Mouse (Mus musculus): Measurements from ENCODE around the gene Amd1.

Gene Amd1

GRCm38 (mm10) chr10:40301181-40302075 lies 558 bp downstream of the Amd1 start:
- DNase-seq (ENCODE audit: low read depth), result peak; percentile 74

- peak; percentile 59 for DNase-seq (ENCODE audit: low read depth)
These were observed 1.3 kb downstream of the Amd1 start for GRCm38 (mm10) chr10:40300648-40301171.

- DNase-seq (ENCODE audit: low read depth), result no peak
These were observed 9.3 kb downstream of the Amd1 start for GRCm38 (mm10) chr10:40292640-40293039.

DNA sequence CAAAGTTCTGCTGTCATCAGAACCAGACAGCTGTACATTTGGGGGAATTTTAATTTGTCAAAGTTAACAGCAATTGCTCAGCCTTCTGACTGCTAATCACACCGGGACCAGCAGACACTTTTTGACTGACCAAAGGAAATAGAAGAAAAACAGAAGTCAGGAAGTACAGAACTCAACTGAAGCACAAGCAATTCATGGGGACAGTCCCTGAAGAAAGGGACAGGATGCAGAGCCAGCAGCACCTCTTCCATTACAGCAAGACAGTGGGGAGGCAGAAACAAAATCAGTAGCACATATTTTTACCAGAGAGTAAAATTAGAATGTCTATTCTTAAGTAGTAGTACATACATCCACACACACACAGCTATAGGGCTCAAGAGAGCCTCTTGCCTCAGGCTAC lies 15.2 kb downstream of the Amd1 start:
- no peak for DNase-seq (ENCODE audit: low read depth)

- no peak for DNase-seq (ENCODE audit: low read depth)
These were observed 16.4 kb downstream of the Amd1 start for GRCm38 (mm10) chr10:40285571-40285970.

- no peak for DNase-seq (ENCODE audit: low read depth)
These were observed 17.0 kb downstream of the Amd1 start for GRCm38 (mm10) chr10:40284997-40285396.

DNA sequence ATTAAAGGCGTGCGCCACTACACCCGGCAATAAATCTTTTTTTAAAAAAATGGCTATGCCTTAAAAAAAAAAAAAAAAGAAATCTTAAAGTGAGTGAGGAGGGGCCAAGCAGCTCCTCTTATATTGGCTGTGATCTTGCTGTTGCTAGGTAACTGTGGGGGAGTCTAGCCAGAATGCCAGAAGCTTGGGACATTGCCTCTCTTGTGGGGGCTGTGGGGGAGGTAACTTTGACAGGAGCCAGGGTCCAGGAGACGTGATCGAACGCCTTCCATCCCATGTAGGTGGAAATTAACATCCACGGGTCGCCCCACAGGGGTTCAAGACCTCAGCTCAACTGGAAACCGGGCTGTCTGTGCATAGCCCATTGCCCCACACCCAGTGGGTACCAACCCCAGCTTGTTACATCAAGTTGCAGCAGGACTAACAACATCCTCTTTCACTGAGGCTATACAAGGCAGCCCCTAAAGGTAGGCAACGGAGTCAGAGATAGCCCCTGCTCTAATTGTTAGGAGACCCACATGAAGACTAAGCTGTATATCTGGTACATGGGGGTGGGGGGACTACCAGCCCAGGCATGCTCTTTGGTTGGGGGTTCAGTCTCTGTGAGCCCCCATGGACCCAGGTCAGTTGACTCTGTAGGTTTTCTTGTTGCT lies 17.7 kb downstream of the Amd1 start:
- no peak for DNase-seq (ENCODE audit: low read depth)

DNA sequence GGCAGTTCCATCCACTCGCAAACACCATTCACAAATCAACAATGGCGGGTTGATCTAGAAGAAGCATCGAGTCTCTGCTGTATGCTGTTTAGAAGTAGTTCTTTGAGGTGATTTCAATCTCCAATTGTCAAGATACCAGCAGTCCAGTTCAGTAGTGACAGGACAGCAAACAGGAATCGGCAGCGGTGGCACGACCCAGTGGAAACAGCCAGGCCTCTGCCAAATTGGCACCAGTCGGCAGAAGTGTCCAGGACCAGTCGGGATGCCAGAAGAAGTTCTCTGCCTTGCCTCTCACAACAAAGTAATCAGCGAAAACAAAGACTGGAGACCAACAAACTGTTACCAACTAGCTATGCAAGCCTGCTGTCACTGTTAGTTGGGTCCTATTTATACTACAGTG lies 18.4 kb downstream of the Amd1 start:
- no peak for DNase-seq (ENCODE audit: low read depth)

GRCm38 (mm10) chr10:40281565-40281964 lies 20.4 kb downstream of the Amd1 start:
- DNase-seq (ENCODE audit: low read depth), result no peak

GRCm38 (mm10) chr10:40278317-40278716 lies 23.7 kb downstream of the Amd1 start:
- no peak for DNase-seq (ENCODE audit: low read depth)

DNA sequence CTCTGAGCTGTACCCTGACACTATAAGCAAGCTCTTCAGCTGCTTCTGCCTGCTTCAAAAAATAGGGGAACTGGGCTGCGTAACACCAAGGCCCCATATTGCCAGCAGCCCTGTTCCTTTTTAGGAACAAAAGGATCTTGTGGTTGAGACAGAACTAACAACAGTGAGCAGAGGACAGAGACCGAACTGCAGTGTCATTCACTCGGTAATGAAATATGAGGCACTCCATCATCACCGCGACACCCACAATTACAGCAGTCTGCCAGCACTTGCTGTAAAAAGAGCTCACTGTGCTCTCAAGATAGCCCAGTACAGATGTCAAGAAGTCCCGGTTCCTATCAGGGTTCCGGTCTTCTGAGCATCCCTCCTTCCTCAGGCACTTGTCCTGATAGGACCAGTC lies 26.0 kb downstream of the Amd1 start:
- DNase-seq (ENCODE audit: low read depth), result no peak

DNA sequence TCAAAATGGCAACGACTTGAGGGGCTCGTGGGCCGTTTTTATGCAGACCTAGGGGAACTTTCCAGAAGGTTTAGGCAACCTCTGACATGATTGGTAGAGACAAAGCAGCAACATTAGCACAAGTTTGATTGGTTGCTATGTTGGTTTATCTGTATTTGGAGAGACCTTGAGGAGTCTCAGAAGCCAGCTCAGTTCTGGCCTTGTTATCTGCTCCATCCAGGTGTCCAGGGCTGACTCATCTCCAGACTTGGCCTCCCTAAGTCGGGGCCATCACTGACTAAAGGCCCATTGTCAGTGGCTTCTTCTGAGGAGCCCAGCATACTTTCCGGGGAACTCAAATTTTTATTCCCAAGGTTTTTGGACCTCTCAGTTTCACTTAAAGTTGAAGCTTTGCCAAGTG lies 28.0 kb downstream of the Amd1 start:
- no peak for DNase-seq (ENCODE audit: low read depth)

DNA sequence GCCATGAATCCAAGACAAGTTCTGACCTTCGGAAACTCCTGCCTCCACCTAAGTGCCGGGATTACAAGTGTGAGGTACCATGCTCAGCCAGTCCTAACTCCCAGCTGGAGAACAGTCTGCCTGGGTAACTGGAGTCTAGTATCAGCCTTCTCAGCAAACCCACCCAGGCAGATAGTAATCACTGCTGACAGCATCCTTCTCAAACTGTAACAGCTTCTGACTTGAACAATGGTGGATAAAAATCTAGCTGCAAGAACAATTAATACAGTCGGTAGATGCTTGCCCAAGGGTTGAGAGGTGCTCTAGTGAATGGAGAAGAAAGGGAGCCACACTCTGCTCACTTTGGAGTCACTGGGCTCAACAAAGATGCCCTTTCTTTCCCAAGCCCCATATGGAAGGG lies 30.8 kb downstream of the Amd1 start:
- DNase-seq (ENCODE audit: low read depth), result no peak

- no peak for DNase-seq (ENCODE audit: low read depth)
These were observed 37.1 kb downstream of the Amd1 start for GRCm38 (mm10) chr10:40264920-40265319.

DNA sequence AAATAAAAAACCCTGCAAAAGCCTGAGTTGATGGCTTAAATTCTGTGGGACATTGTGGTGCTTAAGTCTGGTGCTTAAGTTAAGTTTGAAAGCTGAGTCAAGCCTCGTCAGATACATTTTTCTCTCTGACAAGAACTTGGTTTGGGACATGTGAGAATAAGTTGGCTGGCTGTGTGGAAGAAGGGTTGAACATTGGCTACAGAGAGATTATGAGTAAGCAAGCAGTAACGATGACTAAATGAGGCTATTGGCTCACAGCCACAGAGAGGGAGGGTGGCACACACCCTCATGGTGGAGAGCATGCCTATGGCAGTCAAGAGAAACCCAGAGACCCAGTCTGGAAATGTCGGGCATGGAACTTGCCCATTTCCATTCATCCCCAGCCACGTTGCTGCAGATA lies 38.3 kb downstream of the Amd1 start:
- no peak for DNase-seq (ENCODE audit: low read depth)

DNA sequence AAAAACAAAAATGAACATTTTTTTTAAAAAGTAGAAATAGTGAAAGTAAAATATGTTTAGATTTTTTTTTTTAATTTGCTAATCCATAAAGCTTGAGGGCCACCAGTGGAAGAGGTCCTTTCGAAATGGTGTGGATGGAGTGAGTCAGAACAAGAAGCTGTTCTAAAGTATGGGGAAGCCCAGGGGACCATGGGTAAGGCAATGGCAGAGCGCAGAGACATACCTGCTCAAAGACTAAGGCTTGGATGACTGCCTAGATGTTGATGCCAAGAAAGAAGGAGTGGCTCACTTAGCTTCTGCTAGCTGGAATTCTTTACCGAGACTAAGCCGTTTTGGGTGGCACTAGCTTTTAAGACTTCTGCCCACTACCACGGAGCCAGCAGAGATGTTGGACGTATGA lies 39.8 kb downstream of the Amd1 start:
- DNase-seq (ENCODE audit: low read depth), result no peak

DNA sequence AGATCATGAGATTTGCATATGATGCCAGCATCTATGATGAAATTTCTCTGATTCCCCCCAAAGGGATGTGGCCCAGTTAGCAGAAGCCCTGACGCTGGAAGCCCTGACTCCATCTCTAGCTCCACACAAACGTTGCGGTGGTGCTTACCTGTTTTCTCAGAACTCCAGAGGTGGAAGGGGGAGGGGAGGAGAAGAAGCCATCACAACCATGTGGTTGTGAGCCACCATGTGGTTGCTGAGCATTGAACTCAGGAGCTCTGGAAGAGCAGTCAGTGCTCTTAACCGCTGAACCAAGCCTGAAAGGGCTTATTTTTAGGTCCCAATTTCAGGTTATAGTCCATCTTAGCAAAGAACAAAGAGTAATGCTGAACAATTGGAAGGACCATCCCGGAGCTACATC lies 41.7 kb downstream of the Amd1 start:
- DNase-seq (ENCODE audit: low read depth), result no peak

DNA sequence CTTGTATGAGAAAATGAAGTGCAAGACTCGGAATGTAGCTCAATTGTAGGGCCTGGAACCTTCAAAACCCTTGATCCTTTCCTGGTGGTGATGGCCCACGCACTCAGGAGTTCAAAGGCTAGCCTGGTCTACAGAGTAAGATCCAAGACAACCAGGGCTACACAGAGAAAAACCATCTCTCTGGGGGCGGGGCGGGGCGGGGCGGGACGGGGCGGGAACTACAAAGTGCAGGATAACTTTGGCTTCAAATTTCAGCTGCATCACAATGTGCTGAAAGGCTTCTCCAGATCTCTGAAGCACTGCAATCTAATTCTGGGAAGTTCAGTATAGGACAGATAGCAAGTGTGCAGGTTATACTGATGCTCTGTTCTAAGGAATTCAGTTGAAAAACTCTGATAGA lies 42.4 kb downstream of the Amd1 start:
- DNase-seq (ENCODE audit: low read depth), result no peak

GRCm38 (mm10) chr10:40258976-40259375 lies 43.0 kb downstream of the Amd1 start:
- peak; percentile 82 for DNase-seq (ENCODE audit: low read depth)

DNA sequence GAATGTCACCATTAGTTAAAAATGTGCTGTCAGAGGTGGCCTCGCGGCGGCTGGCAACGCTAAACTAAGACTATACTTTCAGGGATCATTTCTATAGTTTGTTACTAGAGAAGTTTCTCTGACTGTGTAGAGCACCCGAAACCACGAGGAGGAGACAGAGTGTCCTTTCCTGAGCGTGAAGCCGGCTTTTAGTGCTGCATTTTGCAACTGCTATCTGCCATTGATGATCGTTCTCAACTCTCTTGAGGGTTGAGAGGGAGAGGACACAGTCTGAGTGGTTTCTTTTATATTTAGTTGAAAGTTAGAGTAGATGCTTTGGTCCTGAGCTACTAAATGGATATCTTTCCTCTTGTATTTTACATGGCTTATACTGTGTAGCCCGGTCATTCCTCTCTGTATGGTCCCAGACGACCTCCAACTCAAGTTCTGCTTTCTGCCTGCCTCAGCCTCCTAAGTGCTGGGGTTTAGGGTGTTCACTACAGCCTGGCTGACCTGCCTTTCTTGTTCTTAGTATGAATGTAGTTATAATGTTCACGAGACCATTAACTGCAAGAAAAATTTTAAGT lies 43.5 kb downstream of the Amd1 start:
- peak; percentile 95 for DNase-seq (ENCODE audit: low read depth)

- peak; percentile 96 for DNase-seq (ENCODE audit: low read depth)
These were observed 44.4 kb downstream of the Amd1 start, which contains the start of gene Gtf3c6 for GRCm38 (mm10) chr10:40257414-40258255. Gtf3c6 (minus strand) TSS chr10:40258108.

GRCm38 (mm10) chr10:40256716-40257115 lies 45.3 kb downstream of the Amd1 start:
- peak; percentile 55 for DNase-seq (ENCODE audit: low read depth)
